Mouse (Mus musculus): ENCODE data around the gene Vipr1. TPM values are rescaled to one million over a fixed set of nuclear protein-coding genes. Genes with fewer than 3 reads are reported as not detected.
A peak's percentile ranks its signal among the peaks of the same experiment; 100 is the strongest.
"Not testable (repeated sequence)": the region's sequence is repeated elsewhere in the genome, so short reads cannot be mapped to it uniquely, and the experiment has no call there.

Vipr1 gene
- total RNA-seq (2017): 4.4 and 5.8 TPM in 2 replicates

DNA sequence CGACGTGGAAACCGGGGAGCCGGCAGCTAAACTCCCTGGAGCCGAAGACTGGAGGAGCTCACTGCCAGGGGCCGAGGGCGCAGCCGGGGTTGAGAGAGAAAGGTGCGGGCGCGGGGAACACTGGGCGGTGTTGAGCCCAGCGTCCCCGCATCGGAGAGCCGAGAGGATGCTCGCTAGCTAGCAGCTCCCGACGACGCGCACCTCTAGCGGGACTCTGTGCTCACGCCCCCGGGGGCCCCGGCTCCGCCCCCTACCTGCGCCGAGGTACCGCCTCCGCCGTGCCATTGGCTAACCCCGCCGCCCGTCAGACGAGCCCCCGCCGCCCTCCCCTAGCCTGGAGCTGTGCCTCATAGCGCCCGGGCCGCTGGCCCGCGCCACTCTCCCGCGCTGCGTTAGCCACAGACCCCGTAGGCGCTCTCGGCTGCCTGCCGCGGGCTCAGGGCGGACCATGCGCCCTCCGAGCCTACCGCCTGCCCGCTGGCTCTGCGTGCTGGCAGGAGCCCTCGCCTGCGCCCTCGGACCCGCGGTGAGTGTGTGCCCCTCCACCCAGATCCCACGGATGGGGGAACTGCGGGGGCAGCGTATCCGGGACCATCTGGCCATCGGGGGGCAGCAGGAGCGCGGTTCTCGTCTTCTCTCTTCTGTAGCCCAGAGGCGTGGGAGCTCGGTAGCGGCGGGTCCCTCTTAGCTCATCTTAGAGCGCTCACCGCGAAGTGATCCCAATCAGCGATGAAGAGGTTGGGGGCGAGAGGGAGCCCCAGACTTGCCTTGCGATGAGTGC, at the start of gene Vipr1:
Vipr1 (plus strand) TSS at position 316 of the 781 bp plus-strand sequence.
- ATAC-seq (ENCODE audit: extremely low read depth, insufficient number of reproducible peaks, low FRiP score, poor library complexity, severe bottlenecking): peak; percentile 31

DNA sequence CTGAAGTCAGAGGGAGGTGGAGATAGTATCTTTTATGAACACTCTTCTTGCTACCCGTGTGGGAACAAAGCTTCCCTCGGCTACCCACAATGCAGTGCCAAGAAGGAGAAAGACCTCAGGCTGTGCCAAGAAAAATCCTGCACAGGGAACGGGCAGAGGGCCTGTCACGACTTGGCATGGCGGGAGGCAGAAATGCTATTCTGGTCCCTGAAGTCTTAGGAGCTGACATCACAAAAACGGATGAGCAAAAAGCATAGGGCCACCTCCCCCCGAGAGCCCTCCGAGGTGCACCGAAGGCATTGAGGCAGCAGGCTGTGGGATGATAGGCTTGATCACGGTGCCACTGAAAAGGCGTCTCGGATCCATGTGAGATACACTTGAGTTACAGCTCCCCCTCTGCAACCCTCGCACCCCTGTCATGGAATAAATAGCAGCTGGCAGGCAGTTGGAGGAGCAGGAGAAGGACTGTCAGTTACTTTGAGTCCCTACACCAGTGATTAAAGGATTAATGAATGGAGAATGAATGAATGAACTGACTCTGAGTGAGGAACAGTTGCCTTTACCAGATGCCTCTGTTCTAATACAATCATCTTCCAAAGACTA, 49.5 kb upstream of the Vipr1 start:
- no peak for ATAC-seq (ENCODE audit: extremely low read depth, insufficient number of reproducible peaks, low FRiP score, poor library complexity, severe bottlenecking)

DNA sequence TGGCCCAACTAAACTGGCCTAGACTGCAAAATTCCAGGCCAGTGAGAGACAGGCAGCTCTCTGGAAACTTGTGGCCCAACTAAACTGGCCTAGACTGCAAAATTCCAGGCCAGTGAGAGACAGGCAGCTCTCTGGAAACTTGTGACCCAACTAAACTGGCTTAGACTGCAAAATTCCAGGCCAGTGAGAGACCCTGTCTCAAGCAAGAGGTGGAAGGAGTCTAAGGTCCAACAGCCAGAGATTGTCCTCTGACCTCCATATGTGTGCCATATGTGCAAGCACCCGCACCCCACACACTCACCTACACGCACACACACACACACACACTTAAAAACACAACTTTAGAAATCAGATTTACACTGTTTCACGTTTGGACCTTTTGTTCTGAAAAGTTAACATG, 48.7 kb upstream of the Vipr1 start:
- ATAC-seq (ENCODE audit: extremely low read depth, insufficient number of reproducible peaks, low FRiP score, poor library complexity, severe bottlenecking): not testable (repeated sequence)

DNA sequence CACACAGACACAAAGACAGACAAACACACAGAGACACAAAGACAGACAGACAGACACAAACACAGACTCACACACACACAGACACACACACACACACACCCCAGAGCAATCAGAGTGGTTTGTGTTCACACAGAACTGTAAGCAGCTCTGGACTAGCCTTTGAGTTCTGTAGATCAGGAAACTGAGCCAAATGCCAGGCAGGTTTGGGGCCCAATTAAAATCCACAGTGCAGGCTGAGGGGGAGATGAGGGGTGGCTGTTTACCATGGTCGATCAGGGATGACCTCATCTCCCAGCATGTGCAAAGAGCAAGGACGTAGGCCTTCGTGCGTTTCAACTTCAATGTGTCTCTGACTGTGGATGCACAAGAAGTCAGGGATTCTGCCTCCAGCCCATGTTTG, 47.7 kb upstream of the Vipr1 start:
- no peak for ATAC-seq (ENCODE audit: extremely low read depth, insufficient number of reproducible peaks, low FRiP score, poor library complexity, severe bottlenecking)

DNA sequence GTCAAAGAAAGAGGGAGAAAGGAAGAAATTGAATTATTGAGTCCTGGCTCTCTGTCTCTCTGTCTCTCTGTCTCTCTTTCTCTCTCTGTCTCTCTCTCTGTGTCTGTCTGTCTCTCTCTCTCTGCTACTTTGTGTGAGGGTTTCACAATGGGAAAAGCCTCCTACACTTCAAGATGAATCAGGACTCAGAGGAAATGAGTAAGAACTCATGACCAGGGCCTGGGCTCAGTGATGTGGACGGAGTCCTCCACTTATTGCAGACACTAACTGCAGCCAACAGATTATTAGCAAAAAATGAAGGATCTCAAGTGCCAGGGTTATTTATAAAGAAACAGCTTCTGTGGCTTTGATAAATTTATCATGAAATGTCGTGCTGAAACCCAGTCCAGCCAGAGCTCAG, 44.4 kb upstream of the Vipr1 start:
- ATAC-seq (ENCODE audit: extremely low read depth, insufficient number of reproducible peaks, low FRiP score, poor library complexity, severe bottlenecking): no peak

DNA sequence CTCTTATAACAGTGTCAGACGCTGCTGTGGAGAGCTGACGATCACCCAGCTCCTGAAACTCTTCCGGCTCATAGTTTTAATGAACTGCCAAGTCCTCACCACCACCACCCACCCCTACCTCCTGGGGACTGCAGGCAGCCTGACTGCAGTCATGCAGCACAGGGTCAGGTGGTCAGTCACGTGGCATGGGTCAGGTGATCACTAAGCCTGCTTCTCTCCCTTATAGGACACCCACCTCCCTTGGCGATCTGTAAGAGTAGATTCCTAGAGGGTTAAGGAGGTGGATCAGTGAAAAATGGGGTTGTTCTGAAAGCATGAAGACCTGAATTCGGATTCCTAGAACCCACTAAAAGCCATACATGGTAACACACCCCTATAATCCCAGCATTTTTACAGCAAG, 43.0 kb upstream of the Vipr1 start:
- ATAC-seq (ENCODE audit: extremely low read depth, insufficient number of reproducible peaks, low FRiP score, poor library complexity, severe bottlenecking): no peak

DNA sequence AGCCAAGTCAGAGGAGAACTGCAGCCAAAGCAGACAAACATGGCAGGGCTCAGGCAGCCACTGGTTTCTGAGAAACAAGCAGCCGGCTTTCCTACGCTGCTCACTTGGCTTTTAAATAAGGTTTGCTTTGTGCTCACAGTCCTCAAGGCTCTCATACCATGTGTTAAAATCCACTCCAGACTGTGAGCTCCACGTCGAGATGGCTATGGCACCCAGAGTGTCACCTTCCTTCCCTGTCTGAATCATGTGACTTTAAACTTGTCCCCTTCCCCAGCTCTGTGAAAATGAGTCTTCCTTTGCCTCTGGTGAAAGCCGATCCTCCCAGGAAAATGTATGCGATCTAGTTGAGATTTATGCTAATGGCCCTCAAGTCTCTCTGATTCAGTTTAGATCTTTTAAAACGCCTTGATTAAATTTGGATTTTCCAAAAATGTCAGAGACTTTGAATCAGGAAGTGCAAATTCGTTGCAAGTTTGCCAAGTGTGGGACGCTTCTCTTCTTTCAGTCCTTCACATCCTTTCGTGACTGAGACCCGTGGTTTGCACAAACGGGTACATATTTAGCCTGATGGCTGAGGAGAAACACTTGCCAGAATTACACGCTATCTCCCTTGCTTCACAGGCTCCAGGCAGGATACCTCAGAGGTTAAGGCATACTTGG, 42.2 kb upstream of the Vipr1 start:
- ATAC-seq (ENCODE audit: extremely low read depth, insufficient number of reproducible peaks, low FRiP score, poor library complexity, severe bottlenecking): no peak

DNA sequence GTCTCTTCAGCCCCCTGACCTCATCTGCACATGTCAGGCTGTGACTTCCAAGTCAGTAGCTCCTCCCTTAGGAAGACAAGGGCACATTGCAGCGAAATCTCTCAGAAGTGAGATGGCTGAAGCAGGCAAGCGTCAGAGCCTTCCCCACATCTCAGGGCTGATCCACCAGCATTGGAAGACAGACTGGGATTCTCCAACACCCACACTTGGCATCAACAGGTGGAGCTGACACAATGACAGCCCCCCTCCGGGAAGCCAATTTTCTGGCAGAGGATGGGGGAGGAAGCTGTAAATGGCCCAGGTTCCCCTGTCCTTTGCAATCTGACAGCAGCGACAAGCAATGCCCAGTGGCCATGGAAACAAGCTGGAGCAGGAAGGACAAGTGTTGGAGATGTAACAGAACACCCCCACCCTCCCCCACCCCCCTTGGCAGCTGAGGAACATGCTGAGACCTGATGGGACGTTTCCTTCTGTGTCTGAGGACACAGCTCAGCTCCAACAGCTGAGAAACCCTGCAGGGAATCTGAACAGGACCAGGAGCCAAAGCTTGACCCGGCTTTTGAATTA, 41.6 kb upstream of the Vipr1 start:
- no peak for ATAC-seq (ENCODE audit: extremely low read depth, insufficient number of reproducible peaks, low FRiP score, poor library complexity, severe bottlenecking)

DNA sequence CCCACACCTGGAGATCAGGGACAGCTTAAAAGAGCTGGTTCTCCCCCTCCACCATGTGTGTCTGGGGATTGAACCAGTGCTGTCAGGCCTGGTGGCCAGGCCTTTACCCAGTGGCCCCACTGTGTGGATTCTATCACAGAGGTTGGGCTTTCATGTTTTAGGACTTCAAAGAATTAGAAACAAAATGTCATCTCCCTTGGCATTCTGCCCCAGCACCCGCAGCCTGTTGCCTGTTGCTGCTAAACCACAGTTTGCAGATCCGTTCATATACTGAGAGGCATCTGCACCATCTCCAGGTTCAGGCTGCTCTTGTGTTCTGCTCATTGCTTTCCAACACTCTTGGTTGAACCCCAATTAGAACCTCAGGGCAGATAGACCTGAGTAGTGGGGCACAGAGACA, 40.1 kb upstream of the Vipr1 start:
- no peak for ATAC-seq (ENCODE audit: extremely low read depth, insufficient number of reproducible peaks, low FRiP score, poor library complexity, severe bottlenecking)

DNA sequence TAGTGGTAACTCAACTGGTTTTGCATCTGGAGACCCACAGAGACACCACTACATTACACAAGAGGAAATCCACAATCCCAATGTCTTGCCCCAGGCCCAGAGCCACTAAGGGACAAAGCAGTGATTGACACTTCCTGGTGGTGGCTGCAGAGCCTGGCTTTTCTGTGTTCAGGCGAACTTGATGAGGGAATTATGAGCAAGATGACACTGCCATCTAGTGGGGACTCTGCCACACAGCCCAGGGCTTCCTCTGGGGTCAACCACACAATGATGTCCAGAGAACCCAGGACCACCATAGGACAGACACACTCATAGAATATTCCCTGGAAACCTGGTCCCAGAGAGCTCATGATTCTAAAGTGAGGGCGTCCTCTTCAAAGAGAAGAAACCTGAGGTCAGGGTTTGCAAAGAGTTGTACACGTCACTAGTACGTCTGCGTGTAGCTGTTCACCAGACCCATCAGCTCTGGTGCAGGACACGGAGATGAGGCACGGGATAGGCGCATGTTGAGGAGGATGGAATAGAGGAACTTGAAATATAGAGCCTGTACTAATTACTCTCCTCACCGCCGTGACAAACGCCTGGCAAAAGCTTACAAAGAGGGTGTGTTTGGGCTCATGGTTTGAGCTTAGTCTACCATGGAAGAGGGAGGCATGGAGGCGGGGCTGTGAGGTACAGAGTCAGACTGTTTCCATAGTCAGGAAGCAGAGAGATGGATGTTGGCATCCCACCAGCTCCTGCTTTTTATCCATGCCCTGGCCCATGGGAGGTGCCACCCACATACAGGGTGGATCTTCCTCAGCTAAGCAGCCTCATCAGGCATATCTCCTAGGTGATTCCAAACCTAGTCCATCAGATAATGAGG, 36.9 kb upstream of the Vipr1 start:
- ATAC-seq (ENCODE audit: extremely low read depth, insufficient number of reproducible peaks, low FRiP score, poor library complexity, severe bottlenecking): 0 out of 2 replicates have a peak, but pooled peaks have one; percentile 3

DNA sequence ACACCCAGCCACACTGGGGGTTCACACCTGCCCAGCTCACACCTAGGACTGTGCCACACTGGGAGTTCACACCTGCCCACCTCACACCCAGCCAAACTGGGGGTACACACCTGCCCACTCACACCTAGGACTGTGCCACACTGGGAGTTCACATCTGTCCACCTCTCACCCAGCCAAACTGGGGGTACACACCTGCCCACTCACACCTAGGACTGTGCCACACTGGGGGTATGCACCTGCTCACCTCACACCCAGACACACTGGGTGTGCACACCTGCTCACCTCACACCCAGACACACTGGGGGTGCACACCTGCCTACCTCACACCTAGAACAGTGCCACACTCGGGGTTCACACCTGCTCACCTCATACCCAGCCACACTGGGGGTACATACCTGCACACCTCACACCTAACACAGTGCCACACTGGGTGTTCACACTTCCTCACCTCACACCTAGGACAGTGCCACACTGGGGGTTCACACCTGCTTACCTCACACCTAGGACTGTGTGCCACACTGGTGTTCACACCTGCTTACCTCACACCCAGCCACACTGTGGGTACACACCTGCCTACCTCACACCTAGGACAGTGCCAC, 35.9 kb upstream of the Vipr1 start:
- no peak for ATAC-seq (ENCODE audit: extremely low read depth, insufficient number of reproducible peaks, low FRiP score, poor library complexity, severe bottlenecking)

DNA sequence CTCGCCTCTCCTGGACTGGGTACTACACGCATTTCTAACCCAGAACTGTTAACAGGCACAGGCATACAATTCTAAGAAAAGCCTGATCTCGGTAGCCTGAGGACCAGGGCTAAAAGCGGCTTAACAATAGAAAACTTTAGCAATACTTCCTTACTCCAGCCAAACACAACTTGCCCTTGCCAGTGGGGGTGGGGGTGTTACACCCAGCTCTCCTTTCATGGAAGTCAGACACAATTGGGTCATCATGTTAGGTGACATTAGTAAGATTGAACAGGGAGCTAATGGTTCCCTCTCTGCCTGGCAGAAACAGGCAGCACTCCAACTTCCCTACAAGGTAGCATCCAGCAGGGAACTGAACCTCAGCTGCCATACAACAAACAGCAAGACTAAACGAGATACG, 33.1 kb upstream of the Vipr1 start:
- ATAC-seq (ENCODE audit: extremely low read depth, insufficient number of reproducible peaks, low FRiP score, poor library complexity, severe bottlenecking): no peak

DNA sequence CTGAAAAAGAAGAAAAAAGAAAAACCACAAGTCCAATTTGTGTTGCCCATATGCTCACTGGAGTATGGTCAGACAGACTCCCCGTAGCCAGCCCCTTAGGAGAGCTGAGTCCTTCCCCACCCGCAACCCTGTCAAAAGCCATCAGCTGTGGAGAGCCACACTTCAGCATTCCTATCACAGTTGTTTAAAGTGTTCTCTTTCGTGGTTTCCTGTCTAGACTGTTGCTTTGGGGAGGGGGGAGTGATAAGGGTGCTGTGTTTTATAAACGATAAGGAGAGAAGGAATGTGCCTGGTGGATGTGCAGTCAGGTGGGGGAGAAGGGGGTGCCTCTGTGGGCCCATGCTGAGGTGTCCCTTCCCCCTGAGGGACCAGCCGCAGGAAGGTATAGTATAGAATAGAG, 29.3 kb upstream of the Vipr1 start:
- no peak for ATAC-seq (ENCODE audit: extremely low read depth, insufficient number of reproducible peaks, low FRiP score, poor library complexity, severe bottlenecking)

DNA sequence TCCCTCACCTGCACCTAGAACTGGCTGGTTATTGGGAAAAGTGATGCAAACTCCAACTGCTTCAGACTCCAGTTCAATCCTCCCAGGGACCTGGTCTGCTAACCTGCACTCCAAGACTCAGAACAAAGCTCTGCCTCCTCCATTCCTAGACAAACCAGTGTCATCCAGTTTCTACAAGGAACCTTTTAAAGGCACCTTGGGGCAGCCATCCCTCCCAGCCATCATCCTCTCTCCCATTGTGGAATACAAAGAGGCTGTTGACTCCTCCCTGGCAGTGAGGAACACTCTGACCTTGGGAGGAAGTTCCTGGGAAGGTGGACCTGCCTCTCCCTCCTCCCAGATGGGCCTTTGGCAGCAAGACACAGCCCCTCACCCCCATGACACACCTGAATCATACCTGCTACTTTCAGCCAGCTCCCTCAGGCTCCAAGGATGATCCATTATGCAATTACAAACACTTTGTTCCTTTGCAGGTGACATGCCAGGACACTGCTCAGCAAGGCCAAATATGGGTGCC, 28.2 kb upstream of the Vipr1 start:
- no peak for ATAC-seq (ENCODE audit: extremely low read depth, insufficient number of reproducible peaks, low FRiP score, poor library complexity, severe bottlenecking)

DNA sequence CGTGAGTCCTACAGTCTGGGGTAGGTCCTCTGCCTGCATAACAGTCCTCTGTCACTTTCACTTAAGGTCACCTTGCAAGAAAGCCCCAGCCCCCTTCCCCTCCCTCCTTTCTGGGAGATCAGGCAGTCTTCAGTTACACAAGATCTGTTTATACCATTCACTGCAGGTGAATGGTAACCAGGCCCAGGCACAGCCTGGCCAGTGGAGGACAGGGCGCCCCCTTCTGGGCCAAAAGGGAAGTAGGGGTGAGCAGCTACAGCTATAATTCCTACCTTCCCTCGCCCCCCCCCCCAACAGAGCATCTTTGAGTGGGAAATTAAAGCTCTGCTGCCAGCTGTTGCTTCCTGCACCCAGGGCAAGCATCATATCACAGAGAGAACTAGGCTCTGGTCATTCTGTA, 26.0 kb upstream of the Vipr1 start:
- no peak for ATAC-seq (ENCODE audit: extremely low read depth, insufficient number of reproducible peaks, low FRiP score, poor library complexity, severe bottlenecking)

DNA sequence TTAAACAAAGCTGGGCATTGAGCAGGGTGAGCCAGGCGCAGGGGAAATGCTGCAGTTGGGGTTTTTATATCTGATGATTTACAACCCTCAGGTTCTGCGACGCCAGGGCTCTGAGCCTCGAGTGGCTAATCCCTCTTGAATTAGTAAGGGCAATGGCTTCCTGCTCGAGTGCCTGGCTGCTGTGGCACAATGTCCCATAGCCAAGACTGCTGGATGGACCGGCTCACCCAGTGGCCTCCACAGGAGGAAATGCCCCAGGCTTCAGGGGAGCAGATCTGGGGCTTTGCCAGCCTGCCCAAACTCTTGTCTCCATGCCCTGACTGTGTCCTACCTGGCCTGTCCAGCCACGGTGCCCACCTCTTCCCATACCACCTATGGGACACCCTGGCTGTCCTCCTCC, 23.1 kb upstream of the Vipr1 start:
- no peak for ATAC-seq (ENCODE audit: extremely low read depth, insufficient number of reproducible peaks, low FRiP score, poor library complexity, severe bottlenecking)

DNA sequence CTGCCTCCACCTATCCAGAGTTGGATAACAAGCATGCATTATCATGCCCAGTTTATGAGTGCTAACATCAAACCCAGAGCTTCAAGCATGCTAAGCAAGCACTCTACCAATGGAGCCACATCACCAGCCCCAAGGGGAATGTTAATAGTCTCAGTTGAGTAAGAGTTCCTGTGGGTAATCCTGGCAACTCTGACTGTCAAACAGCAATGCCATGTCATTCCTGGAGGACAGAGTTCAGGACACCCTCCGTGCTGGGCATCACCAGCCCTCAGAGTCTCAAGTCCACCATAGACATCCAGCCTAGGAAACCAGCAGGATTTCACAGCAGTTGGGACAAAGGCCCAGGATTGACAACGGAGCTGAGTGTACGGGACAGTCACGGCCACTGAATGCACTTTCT, 19.3 kb upstream of the Vipr1 start:
- no peak for ATAC-seq (ENCODE audit: extremely low read depth, insufficient number of reproducible peaks, low FRiP score, poor library complexity, severe bottlenecking)

DNA sequence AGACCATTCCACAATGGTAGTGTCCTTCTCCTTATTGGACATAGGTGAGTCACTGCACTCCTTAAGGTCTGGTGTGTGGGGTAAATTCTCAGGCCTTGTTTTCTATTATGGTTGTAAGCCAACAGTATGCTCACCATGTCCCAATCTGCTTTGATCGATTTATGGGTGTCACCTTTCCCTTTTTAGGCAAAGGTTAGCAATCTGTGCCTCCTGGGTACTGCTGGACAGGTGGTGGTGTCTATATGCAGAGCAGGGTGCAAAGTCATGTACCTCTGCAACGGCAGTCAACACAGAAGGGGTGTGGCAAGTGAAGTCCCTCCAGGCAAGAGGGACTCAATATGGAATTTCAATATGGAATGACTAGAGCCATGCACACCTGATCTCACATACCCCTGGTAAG, 17.6 kb upstream of the Vipr1 start:
- no peak for ATAC-seq (ENCODE audit: extremely low read depth, insufficient number of reproducible peaks, low FRiP score, poor library complexity, severe bottlenecking)

All from neutrophil, adult 5-6 weeks (primary cell).